Mouse (Mus musculus) forebrain, embryonic 10.5 days (tissue): ENCODE data around the gene Farsb. TPM values are rescaled to one million over a fixed set of nuclear protein-coding genes. Genes with fewer than 3 reads are reported as not detected.

Experiments used
- DNase-seq: peaks from one replicate; pipeline ENCODE4 v3.0.0-alpha.2; 2017; ENCODE audit warnings: low spot score; ENCODE audit errors: extremely low spot score
- H3K27ac ChIP-seq: fragments of 300-500 bp; sonication (generic); 2 replicates; pipeline ENCODE4 v1.5.1; 2016; ENCODE audit warnings: mild to moderate bottlenecking
- H3K27me3 ChIP-seq: fragments of 300-500 bp; sonication (generic); 2 replicates; pipeline ENCODE4 v1.6.1; 2016; ENCODE audit warnings: mild to moderate bottlenecking; ENCODE audit not compliant: poor library complexity, severe bottlenecking
- H3K36me3 ChIP-seq: fragments of 300-500 bp; sonication (generic); replicated peaks from 2 replicates; pipeline ENCODE4 v1.6.1; 2016; ENCODE audit warnings: mild to moderate bottlenecking, moderate library complexity
- H3K4me1 ChIP-seq: fragments of 300-500 bp; sonication (generic); 2 replicates; pipeline ENCODE4 v1.6.1; 2016
- H3K4me3 ChIP-seq: fragments of 300-500 bp; sonication (generic); 2 replicates; pipeline ENCODE4 v1.5.1; 2016; ENCODE audit warnings: mild to moderate bottlenecking, moderate library complexity
- H3K9me3 ChIP-seq: fragments of 300-500 bp; sonication (generic); 2 replicates; pipeline ENCODE4 v1.6.1; 2016; ENCODE audit warnings: mild to moderate bottlenecking, moderate library complexity
- WGBS: fragments of 180-500 bp; shearing (Covaris S2); methylation state at CpG from one replicate; pipeline ENCODE4 v1.1.7; 2016; 5-methylcytosine and 5-hydroxymethylcytosine counted together
- polyA plus RNA-seq: library from polyadenylated mRNA; unstranded; fragments of >200 nt; fragmentation: Nextera tagmentation; extraction: Ambion mirVana; gene quantifications from 2 replicates; pipeline ENCODE4 v1.2.1, GENCODE M21; 2016

Farsb gene
- polyA plus RNA-seq, 1 experiment from 2014 or later, result 154 TPM

- no peak overlapping the region for H3K27ac ChIP-seq
- H3K9me3 ChIP-seq, result no peaks in the 10 kb centered on the region
- H3K27me3 ChIP-seq, result 0 out of 2 replicates have a peak, but pooled peaks cover 5% of the 10 kb centered on the region
- H3K4me3 ChIP-seq, result no peak overlapping the region
- no peak for DNase-seq
- no peaks in the 10 kb centered on the region for H3K36me3 ChIP-seq
- H3K4me1 ChIP-seq, result peaks cover 24% of the 10 kb centered on the region
- 79% methylated on average over 3 of the region's 3 CpGs for WGBS
Observed at GRCm38 (mm10) chr1:78399755-78400154, 88.9 kb downstream of the Farsb start.

GRCm38 (mm10) chr1:78396320-78396913 is 92.3 kb downstream of the Farsb start:
- H3K27ac ChIP-seq, result peak overlapping the region; percentile 67; the same call in 1 of the 2 replicates
- no peaks in the 10 kb centered on the region for H3K9me3 ChIP-seq
- peaks cover 19% of the 10 kb centered on the region for H3K4me1 ChIP-seq
- no peak for DNase-seq
- H3K36me3 ChIP-seq, result no peaks in the 10 kb centered on the region
- 66% methylated on average over 8 of the region's 8 CpGs for WGBS
- no peak overlapping the region for H3K4me3 ChIP-seq
- H3K27me3 ChIP-seq, result peaks cover 5% of the 10 kb centered on the region; the same call in 1 of the 2 replicates

- H3K27ac ChIP-seq, result peak overlapping the region; percentile 67; the same call in 1 of the 2 replicates
- no peak overlapping the region for H3K4me3 ChIP-seq
Observed at GRCm38 (mm10) chr1:78395737-78396136, 93.0 kb downstream of the Farsb start.

GRCm38 (mm10) chr1:78395191-78395735 is 93.4 kb downstream of the Farsb start:
- peaks cover 19% of the 10 kb centered on the region for H3K4me1 ChIP-seq
- 69% methylated on average over 8 of the region's 8 CpGs for WGBS
- H3K9me3 ChIP-seq, result no peaks in the 10 kb centered on the region
- H3K27ac ChIP-seq, result peak overlapping the region; percentile 67; the same call in 1 of the 2 replicates
- DNase-seq, result no peak
- H3K27me3 ChIP-seq, result peaks cover 7% of the 10 kb centered on the region
- H3K36me3 ChIP-seq, result no peaks in the 10 kb centered on the region
- no peak overlapping the region for H3K4me3 ChIP-seq

More at GRCm38 (mm10) chr1:78395737-78396136, 93.0 kb downstream of the Farsb start:
- Histone ChIP-seq H3K4me1 (peaks cover 19% of the 10 kb centered on the region), H3K27me3 (peaks cover 5% of the 10 kb centered on the region; the same call in 1 of the 2 replicates), H3K36me3 (no peaks in the 10 kb centered on the region), H3K9me3 (no peaks in the 10 kb centered on the region)
- 29% methylated on average over 6 of the region's 6 CpGs for WGBS
- DNase-seq, result no peak

GRCm38 (mm10) chr1:78388848-78389247 is 99.8 kb downstream of the Farsb start:
- Histone ChIP-seq H3K36me3 (no peaks in the 10 kb centered on the region), H3K4me1 (peaks cover 19% of the 10 kb centered on the region), H3K27ac (no peak overlapping the region), H3K27me3 (peaks cover 17% of the 10 kb centered on the region), H3K9me3 (no peaks in the 10 kb centered on the region), H3K4me3 (no peak overlapping the region)
- no peak for DNase-seq
- WGBS, result 8% methylated on average over 3 of the region's 3 CpGs

GRCm38 (mm10) chr1:78387854-78388253 is 100.8 kb downstream of the Farsb start:
- Histone ChIP-seq H3K4me3 (no peak overlapping the region), H3K27ac (no peak overlapping the region), H3K4me1 (peaks cover 19% of the 10 kb centered on the region), H3K9me3 (no peaks in the 10 kb centered on the region), H3K36me3 (no peaks in the 10 kb centered on the region), H3K27me3 (peaks cover 17% of the 10 kb centered on the region)
- 33% methylated on average over 4 of the region's 4 CpGs for WGBS
- DNase-seq, result no peak

- H3K9me3 ChIP-seq, result no peaks in the 10 kb centered on the region
- H3K4me3 ChIP-seq, result no peak overlapping the region
- DNase-seq, result no peak
- H3K36me3 ChIP-seq, result no peaks in the 10 kb centered on the region
- H3K27me3 ChIP-seq, result no peaks in the 10 kb centered on the region
- H3K4me1 ChIP-seq, result peaks cover 15% of the 10 kb centered on the region
- 91% methylated on average over 4 of the region's 4 CpGs for WGBS
- H3K27ac ChIP-seq, result no peak overlapping the region
Observed at GRCm38 (mm10) chr1:78380950-78381349, 107.7 kb downstream of the Farsb start.

- no peak for DNase-seq
- 89% methylated on average over 3 of the region's 3 CpGs for WGBS
- Histone ChIP-seq H3K9me3 (peaks cover 11% of the 10 kb centered on the region; the same call in 1 of the 2 replicates), H3K27ac (no peak overlapping the region), H3K36me3 (no peaks in the 10 kb centered on the region), H3K27me3 (no peaks in the 10 kb centered on the region), H3K4me1 (peaks cover 15% of the 10 kb centered on the region), H3K4me3 (no peak overlapping the region)
Observed at GRCm38 (mm10) chr1:78375058-78375457, 113.6 kb downstream of the Farsb start.

GRCm38 (mm10) chr1:78373836-78374235 is 114.9 kb downstream of the Farsb start:
- WGBS, result 90% methylated on average over 5 of the region's 5 CpGs
- Histone ChIP-seq H3K27ac (no peak overlapping the region), H3K4me1 (peaks cover 13% of the 10 kb centered on the region)

GRCm38 (mm10) chr1:78372316-78372715 is 116.4 kb downstream of the Farsb start:
- Histone ChIP-seq H3K9me3 (peaks cover 11% of the 10 kb centered on the region; the same call in 1 of the 2 replicates), H3K4me1 (peaks cover 18% of the 10 kb centered on the region), H3K27ac (no peak overlapping the region), H3K36me3 (no peaks in the 10 kb centered on the region), H3K27me3 (peaks cover 8% of the 10 kb centered on the region; the same call in 1 of the 2 replicates), H3K4me3 (no peak overlapping the region)
- DNase-seq, result no peak
- WGBS, result 93% methylated on average over 9 of the region's 9 CpGs

More at GRCm38 (mm10) chr1:78373836-78374235, 114.9 kb downstream of the Farsb start:
- Histone ChIP-seq H3K36me3 (no peaks in the 10 kb centered on the region), H3K9me3 (peaks cover 11% of the 10 kb centered on the region; the same call in 1 of the 2 replicates), H3K27me3 (no peaks in the 10 kb centered on the region), H3K4me3 (no peak overlapping the region)
- DNase-seq, result no peak

GRCm38 (mm10) chr1:78371569-78372236 is 117.0 kb downstream of the Farsb start:
- Histone ChIP-seq H3K4me3 (no peak overlapping the region), H3K36me3 (no peaks in the 10 kb centered on the region), H3K27ac (no peak overlapping the region), H3K4me1 (peaks cover 18% of the 10 kb centered on the region), H3K9me3 (peaks cover 11% of the 10 kb centered on the region; the same call in 1 of the 2 replicates), H3K27me3 (peaks cover 8% of the 10 kb centered on the region; the same call in 1 of the 2 replicates)
- no peak for DNase-seq
- 94% methylated on average over 2 of the region's 2 CpGs for WGBS

- Histone ChIP-seq H3K4me3 (no peak overlapping the region), H3K27me3 (peaks cover 20% of the 10 kb centered on the region; the same call in 1 of the 2 replicates), H3K27ac (no peak overlapping the region), H3K4me1 (peaks cover 31% of the 10 kb centered on the region), H3K36me3 (no peaks in the 10 kb centered on the region), H3K9me3 (peaks cover 11% of the 10 kb centered on the region; the same call in 1 of the 2 replicates)
- DNase-seq, result no peak
- 72% methylated on average over 6 of the region's 6 CpGs for WGBS
Observed at GRCm38 (mm10) chr1:78370121-78370520, 118.6 kb downstream of the Farsb start.
